Mouse (Mus musculus) heart, embryonic 13.5 days (tissue): ENCODE measurements around the gene Sorcs3. TPM values are rescaled to one million over a fixed set of nuclear protein-coding genes. Genes with fewer than 3 reads are reported as not detected.

Experiments used
- ATAC-seq: fragments of 200-750 bp; cut with Nextera tagmentation; 2 replicates; pipeline ENCODE4 v1.8.0; 2017; ENCODE audit warnings: moderate TSS enrichment; ENCODE audit not compliant: insufficient number of reproducible peaks, low FRiP score, low TSS enrichment; ENCODE audit errors: extremely low read depth
- H3K27ac ChIP-seq: fragments of 300-500 bp; sonication (generic); replicated peaks from 2 replicates; pipeline ENCODE4 v1.5.1; 2015; ENCODE audit warnings: moderate library complexity, mild to moderate bottlenecking, inconsistent platforms
- H3K27me3 ChIP-seq: fragments of 300-500 bp; sonication (generic); replicated peaks from 2 replicates; pipeline ENCODE4 v1.6.1; 2015; ENCODE audit warnings: mild to moderate bottlenecking, inconsistent platforms
- H3K36me3 ChIP-seq: fragments of 300-500 bp; sonication (generic); 2 replicates; pipeline ENCODE4 v1.6.1; 2015; ENCODE audit warnings: mild to moderate bottlenecking, inconsistent platforms
- H3K4me1 ChIP-seq: fragments of 300-500 bp; sonication (generic); 2 replicates; pipeline ENCODE4 v1.6.1; 2015; ENCODE audit warnings: inconsistent platforms
- H3K4me2 ChIP-seq: fragments of 300-500 bp; sonication (generic); 2 replicates; pipeline ENCODE4 v1.6.1; 2015; ENCODE audit warnings: inconsistent platforms, mild to moderate bottlenecking, moderate library complexity
- H3K4me3 ChIP-seq: fragments of 300-500 bp; sonication (generic); 2 replicates; pipeline ENCODE4 v1.5.1; 2015; ENCODE audit warnings: moderate library complexity, mild to moderate bottlenecking, inconsistent platforms
- H3K9ac ChIP-seq: fragments of 300-500 bp; sonication (generic); 2 replicates; pipeline ENCODE4 v1.6.1; 2015; ENCODE audit warnings: inconsistent platforms, mild to moderate bottlenecking, moderate library complexity
- H3K9me3 ChIP-seq: fragments of 300-500 bp; sonication (generic); 2 replicates; pipeline ENCODE4 v1.6.1; 2016; ENCODE audit warnings: inconsistent platforms
- WGBS: fragments of 180-500 bp; shearing (Covaris S2); methylation state at CpG from one replicate; pipeline ENCODE4 v1.1.7; 2015; ENCODE audit warnings: mixed read lengths; 5-methylcytosine and 5-hydroxymethylcytosine counted together
- polyA plus RNA-seq: library from polyadenylated mRNA; unstranded; fragments of >200 nt; fragmentation: Nextera tagmentation; extraction: Ambion mirVana; gene quantifications from 2 replicates; pipeline ENCODE4 v1.2.1, GENCODE M21; 2015

The Sorcs3 gene
- polyA plus RNA-seq, 1 experiment from 2014 or later: 0.23 TPM

DNA sequence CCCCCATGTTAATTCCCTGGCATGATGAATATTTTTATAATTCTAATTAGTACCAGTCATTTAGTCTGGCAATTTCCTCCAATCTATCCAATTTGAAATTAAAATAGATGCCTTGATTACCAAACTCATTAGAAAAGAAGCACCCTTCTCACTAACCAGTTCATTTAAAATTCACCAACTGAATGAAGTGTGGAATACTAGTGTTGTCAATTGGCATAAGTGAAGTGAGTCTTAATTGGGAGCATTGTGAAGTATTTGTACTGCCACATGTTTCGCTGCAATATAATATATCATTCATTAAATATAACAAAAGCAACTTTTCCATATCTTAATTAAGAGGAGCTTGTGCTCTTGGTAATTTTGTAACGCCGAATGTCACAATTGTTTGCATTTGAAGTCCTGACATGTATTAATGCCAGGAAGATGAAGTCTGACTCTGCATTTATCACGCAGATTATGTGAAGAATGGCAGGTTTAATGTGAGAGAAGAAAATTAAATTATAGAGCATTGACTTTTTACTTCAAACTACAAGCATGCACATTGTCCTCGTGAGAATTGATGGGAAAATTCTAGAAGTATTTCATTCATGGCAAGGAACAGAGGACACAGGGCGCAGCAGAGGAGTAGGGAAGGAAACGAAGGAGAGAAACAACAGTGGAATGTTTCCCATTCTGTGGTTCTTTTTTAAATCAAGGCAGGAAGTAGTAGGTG is 339.8 kb downstream of the Sorcs3 start:
- WGBS: 79% methylated on average over 7 of the region's 7 CpGs
- Histone ChIP-seq H3K4me3 (no peak overlapping the region), H3K4me2 (no peak overlapping the region), H3K27ac (no peak overlapping the region), H3K9me3 (no peaks in the 10 kb centered on the region), H3K4me1 (no peaks in the 10 kb centered on the region), H3K36me3 (no peaks in the 10 kb centered on the region), H3K9ac (no peak overlapping the region), H3K27me3 (no peaks in the 10 kb centered on the region)
- no peak for ATAC-seq

DNA sequence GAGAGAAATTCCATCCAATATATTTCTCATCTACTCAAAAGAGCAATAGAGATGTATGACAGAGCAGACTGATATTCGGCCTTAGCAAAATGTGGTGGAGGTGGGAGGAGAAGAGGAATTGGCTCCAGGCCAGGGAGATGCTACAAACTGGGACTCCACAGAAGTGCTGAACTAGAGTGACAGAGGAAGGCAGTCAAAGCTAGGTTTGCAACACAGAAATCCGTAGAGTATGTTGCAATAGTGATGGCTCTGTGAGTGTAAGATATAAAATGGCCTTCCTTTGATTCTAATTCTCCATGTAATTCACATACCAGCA is 340.3 kb downstream of the Sorcs3 start:
- Histone ChIP-seq H3K36me3 (no peaks in the 10 kb centered on the region), H3K9me3 (no peaks in the 10 kb centered on the region), H3K4me3 (no peak overlapping the region), H3K27me3 (no peaks in the 10 kb centered on the region), H3K4me1 (no peaks in the 10 kb centered on the region), H3K27ac (no peak overlapping the region), H3K9ac (no peak overlapping the region), H3K4me2 (no peak overlapping the region)
- no peak for ATAC-seq
- WGBS: 61% methylated on average over 2 of the region's 2 CpGs

GRCm38 (mm10) chr19:48548143-48548881 is 342.5 kb downstream of the Sorcs3 start:
- H3K27me3 ChIP-seq: no peaks in the 10 kb centered on the region
- no peak overlapping the region for H3K4me2 ChIP-seq
- no peak overlapping the region for H3K9ac ChIP-seq
- H3K9me3 ChIP-seq: no peaks in the 10 kb centered on the region
- H3K36me3 ChIP-seq: no peaks in the 10 kb centered on the region
- no peak for ATAC-seq
- H3K4me3 ChIP-seq: no peak overlapping the region
- 48% methylated on average over 9 of the region's 9 CpGs for WGBS
- no peak overlapping the region for H3K27ac ChIP-seq
- H3K4me1 ChIP-seq: no peaks in the 10 kb centered on the region

- H3K27ac ChIP-seq: no peak overlapping the region
- no peak overlapping the region for H3K4me3 ChIP-seq
- H3K9ac ChIP-seq: no peak overlapping the region
- no peak overlapping the region for H3K4me2 ChIP-seq
- no peaks in the 10 kb centered on the region for H3K27me3 ChIP-seq
- no peaks in the 10 kb centered on the region for H3K4me1 ChIP-seq
- ATAC-seq: no peak
- no peaks in the 10 kb centered on the region for H3K9me3 ChIP-seq
- no peaks in the 10 kb centered on the region for H3K36me3 ChIP-seq
- WGBS: 56% methylated on average over 2 of the region's 2 CpGs
These were observed 353.6 kb downstream of the Sorcs3 start for GRCm38 (mm10) chr19:48559432-48559831.

DNA sequence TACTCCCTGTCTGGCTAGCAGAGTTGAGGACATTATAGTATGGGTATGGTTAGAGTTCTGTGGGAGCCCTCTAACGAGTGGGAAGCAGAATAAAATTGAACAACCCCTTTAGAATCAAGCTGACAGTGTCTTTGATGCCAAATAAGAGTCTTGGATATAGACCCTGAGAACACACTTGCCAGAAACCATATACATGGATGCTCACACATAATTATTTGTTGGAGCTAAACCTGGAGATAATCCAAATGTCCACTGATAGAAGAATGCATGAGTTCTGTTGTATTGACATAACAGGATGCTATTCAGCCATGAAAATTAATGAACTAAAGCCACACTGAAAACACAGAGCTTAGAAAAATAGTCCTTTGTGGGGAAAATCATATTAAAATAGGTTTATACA is 369.9 kb downstream of the Sorcs3 start:
- Histone ChIP-seq H3K4me1 (no peaks in the 10 kb centered on the region), H3K27me3 (no peaks in the 10 kb centered on the region), H3K4me3 (no peak overlapping the region), H3K36me3 (no peaks in the 10 kb centered on the region), H3K9ac (no peak overlapping the region), H3K4me2 (no peak overlapping the region), H3K9me3 (no peaks in the 10 kb centered on the region), H3K27ac (no peak overlapping the region)
- WGBS: 69% methylated on average over 1 of the region's 1 CpGs
- no peak for ATAC-seq

- H3K27me3 ChIP-seq: no peaks in the 10 kb centered on the region
- no peaks in the 10 kb centered on the region for H3K9me3 ChIP-seq
- WGBS: 83% methylated on average over 5 of the region's 5 CpGs
- H3K4me3 ChIP-seq: no peak overlapping the region
- no peaks in the 10 kb centered on the region for H3K36me3 ChIP-seq
- no peak overlapping the region for H3K9ac ChIP-seq
- ATAC-seq: no peak
- no peak overlapping the region for H3K27ac ChIP-seq
- no peaks in the 10 kb centered on the region for H3K4me1 ChIP-seq
- no peak overlapping the region for H3K4me2 ChIP-seq
These were observed 371.3 kb downstream of the Sorcs3 start for GRCm38 (mm10) chr19:48577169-48577568.

- Histone ChIP-seq H3K27ac (no peak overlapping the region), H3K27me3 (no peaks in the 10 kb centered on the region), H3K9me3 (no peaks in the 10 kb centered on the region), H3K4me1 (no peaks in the 10 kb centered on the region), H3K4me3 (no peak overlapping the region), H3K36me3 (no peaks in the 10 kb centered on the region), H3K4me2 (no peak overlapping the region), H3K9ac (no peak overlapping the region)
- 79% methylated on average over 8 of the region's 8 CpGs for WGBS
- ATAC-seq: no peak
These were observed 379.2 kb downstream of the Sorcs3 start for GRCm38 (mm10) chr19:48584938-48585560.

DNA sequence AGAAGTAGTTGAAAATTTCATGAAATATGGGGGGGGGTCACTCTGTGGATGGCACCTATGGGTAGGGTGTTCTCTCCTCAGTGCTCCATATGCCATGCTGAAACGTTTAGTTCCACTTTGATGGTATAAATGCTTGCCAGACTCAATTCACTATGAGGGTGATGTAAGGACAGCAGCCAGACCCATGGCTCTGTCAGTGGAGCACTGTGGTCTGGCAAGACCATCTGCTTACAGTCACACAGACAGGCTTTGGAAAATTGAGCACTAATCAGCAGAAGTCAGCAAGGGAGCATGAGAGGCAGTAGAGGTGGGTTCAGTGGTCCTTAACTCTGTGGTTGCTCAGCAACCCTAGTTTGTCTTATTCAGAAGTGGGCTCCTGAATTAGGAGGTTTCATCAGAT is 411.1 kb downstream of the Sorcs3 start:
- WGBS: 46% methylated on average over 1 of the region's 1 CpGs
- H3K9me3 ChIP-seq: no peaks in the 10 kb centered on the region
- ATAC-seq: no peak
- no peak overlapping the region for H3K4me2 ChIP-seq
- H3K27ac ChIP-seq: no peak overlapping the region
- H3K27me3 ChIP-seq: no peaks in the 10 kb centered on the region
- no peak overlapping the region for H3K4me3 ChIP-seq
- no peak overlapping the region for H3K9ac ChIP-seq
- no peaks in the 10 kb centered on the region for H3K4me1 ChIP-seq
- no peaks in the 10 kb centered on the region for H3K36me3 ChIP-seq

DNA sequence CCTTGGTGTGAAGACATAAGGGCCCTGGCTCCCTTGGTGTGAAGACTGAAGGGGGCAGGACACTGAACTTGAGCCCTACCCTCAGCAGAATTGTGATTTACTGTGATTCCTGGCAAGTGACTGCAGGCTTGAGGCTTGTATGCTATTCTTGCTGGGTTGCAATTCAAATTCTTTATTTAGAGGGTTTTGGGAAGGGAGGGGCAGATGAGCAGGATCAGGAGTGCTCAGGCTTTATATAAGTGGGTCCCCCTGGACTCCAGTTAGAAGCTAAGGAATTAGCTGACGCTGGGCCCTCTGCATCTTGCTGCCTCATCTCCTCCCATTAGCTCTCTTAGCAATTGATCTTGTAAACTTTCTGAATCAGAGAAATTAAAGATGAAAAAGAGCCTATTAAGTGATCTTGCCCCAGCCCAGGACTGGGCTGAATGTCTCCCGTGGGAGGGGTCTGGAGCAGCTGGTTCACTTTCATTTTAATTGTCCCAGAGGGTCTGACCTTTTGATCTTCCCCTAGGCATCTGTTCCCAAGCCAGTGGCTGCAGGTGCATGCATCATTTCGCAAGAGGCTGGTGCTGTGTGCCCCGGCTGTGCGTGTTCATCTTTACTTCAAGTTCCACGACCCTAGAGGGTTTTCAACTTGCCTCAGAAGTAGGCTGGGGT is 425.0 kb downstream of the Sorcs3 start:
- 0 out of 2 replicates have a peak, but pooled peaks cover 5% of the 10 kb centered on the region for H3K4me1 ChIP-seq
- H3K27me3 ChIP-seq: no peaks in the 10 kb centered on the region
- H3K9ac ChIP-seq: no peak overlapping the region
- no peaks in the 10 kb centered on the region for H3K9me3 ChIP-seq
- 68% methylated on average over 6 of the region's 6 CpGs for WGBS
- H3K36me3 ChIP-seq: no peaks in the 10 kb centered on the region
- no peak overlapping the region for H3K4me3 ChIP-seq
- ATAC-seq: no peak
- H3K27ac ChIP-seq: no peak overlapping the region
- no peak overlapping the region for H3K4me2 ChIP-seq

DNA sequence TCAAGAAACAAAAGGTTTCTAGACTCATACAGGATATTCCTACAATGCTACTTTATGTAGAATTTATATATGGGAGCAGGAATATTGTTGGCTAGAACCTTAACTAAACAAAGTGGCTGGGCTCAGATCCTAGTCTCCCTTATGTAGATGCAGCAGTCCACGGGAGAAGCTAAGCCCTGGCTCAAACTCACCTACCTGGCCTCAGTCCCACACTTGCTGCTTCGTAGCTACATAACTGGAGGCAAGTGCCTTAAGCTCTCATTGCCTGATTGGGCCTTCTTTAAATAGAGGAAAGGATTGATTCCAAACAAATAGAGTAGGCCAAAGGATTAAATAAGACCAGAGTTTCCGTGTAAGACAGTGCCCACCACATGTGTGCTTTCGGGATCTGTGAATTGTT is 436.7 kb downstream of the Sorcs3 start:
- ATAC-seq: no peak
- H3K9ac ChIP-seq: no peak overlapping the region

DNA sequence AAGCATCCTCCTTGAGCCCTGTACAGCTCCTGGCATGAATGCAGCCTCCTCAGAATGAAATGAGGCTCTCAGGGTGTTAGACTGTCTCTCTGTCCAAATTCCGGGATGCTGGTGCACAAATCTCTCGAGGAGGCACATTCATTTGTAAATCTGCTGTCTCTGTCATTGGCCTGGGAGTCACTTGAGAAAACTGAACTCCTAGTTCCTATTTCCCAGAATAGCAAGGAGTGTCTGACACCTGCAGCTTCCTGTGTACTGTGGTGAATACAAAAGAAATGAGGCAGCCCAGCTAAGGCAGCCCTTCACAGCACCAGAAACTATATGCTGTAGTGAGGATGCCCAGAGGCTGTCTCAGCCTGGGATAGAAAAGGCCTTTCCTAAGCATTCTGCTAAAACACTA is 444.1 kb downstream of the Sorcs3 start:
- Histone ChIP-seq H3K9me3 (no peaks in the 10 kb centered on the region), H3K4me2 (no peak overlapping the region), H3K9ac (no peak overlapping the region), H3K4me1 (peaks cover 13% of the 10 kb centered on the region), H3K36me3 (no peaks in the 10 kb centered on the region), H3K27me3 (peaks cover 3% of the 10 kb centered on the region; the same call in 1 of the 2 replicates), H3K27ac (no peak overlapping the region), H3K4me3 (no peak overlapping the region)
- 60% methylated on average over 2 of the region's 2 CpGs for WGBS
- no peak for ATAC-seq

More for the DNA sequence above, 436.7 kb downstream of the Sorcs3 start:
- Histone ChIP-seq H3K4me3 (no peak overlapping the region), H3K27me3 (0 out of 2 replicates have a peak, but pooled peaks cover 3% of the 10 kb centered on the region), H3K4me2 (no peak overlapping the region), H3K9me3 (no peaks in the 10 kb centered on the region), H3K4me1 (no peaks in the 10 kb centered on the region), H3K27ac (no peak overlapping the region), H3K36me3 (no peaks in the 10 kb centered on the region)
- WGBS: 75% methylated on average over 4 of the region's 4 CpGs
